Mouse (Mus musculus) MEL (cell line): Measurements from ENCODE around the gene Ptcra.

Experiments
- CHD2 ChIP-seq: IDR thresholded peaks from 2 replicates; pipeline ENCODE4 v1.6.1; 2011; ENCODE audit warnings: low read length, improper control_type of control experiment
- CTCF ChIP-seq, 3 experiments: IDR thresholded peaks in 2 of 3; conservative IDR thresholded peaks in 1 of 3; 2 replicates each; pipeline ENCODE4 v1.5.1; 2011 to 2012; ENCODE audit warnings: low read length in 3 of 3, low read depth in 2 of 3, mild to moderate bottlenecking in 2 of 3, improper control_type of control experiment in 1 of 3, inconsistent platforms in 1 of 3, mixed read lengths in 1 of 3, moderate library complexity in 1 of 3; ENCODE audit not compliant: control insufficient read depth in 1 of 3, insufficient read depth in 1 of 3, poor library complexity in 1 of 3, severe bottlenecking in 1 of 3
- EP300 ChIP-seq, 2 experiments: IDR thresholded peaks; 2 replicates each; pipeline ENCODE4 v1.6.1; 2011; ENCODE audit warnings: improper control_type of control experiment in 2 of 2, low read length in 2 of 2, low read depth in 1 of 2, mild to moderate bottlenecking in 1 of 2
- JUND ChIP-seq: IDR thresholded peaks from 2 replicates; pipeline ENCODE4 v1.6.1; 2011; ENCODE audit warnings: low read depth, mild to moderate bottlenecking, improper control_type of control experiment, low read length
- MAX ChIP-seq: IDR thresholded peaks from 2 replicates; pipeline ENCODE4 v1.6.1; 2011; ENCODE audit warnings: low read length, improper control_type of control experiment
- TBP ChIP-seq: IDR thresholded peaks from 2 replicates; pipeline ENCODE4 v1.8.0; 2011; ENCODE audit warnings: low read depth, low read length, improper control_type of control experiment
- ZMIZ1 ChIP-seq: IDR thresholded peaks from 2 replicates; pipeline ENCODE4 v1.6.1; 2012; ENCODE audit warnings: low read depth, mild to moderate bottlenecking, inconsistent platforms, low read length, improper control_type of control experiment, moderate library complexity
- ZNF384 ChIP-seq: IDR thresholded peaks from 2 replicates; pipeline ENCODE4 v1.6.1; 2012; ENCODE audit warnings: low read depth, mild to moderate bottlenecking, inconsistent platforms, low read length, improper control_type of control experiment

GRCm38 (mm10) chr17:46749282-46749681 lies 14.2 kb downstream of the Ptcra start:
- no peak for TF ChIP-seq CTCF (IDR thresholded peaks at IDR 0.05 in 2 of 3, conservative IDR thresholded peaks at IDR 0.05 in 1 of 3; ENCODE audit: control insufficient read depth in 1 of 3, insufficient read depth in 1 of 3, low read depth in 2 of 3, low read length in 3 of 3, poor library complexity in 1 of 3, severe bottlenecking in 1 of 3)
- TF ChIP-seq JUND, result no peak
- TF ChIP-seq CHD2, result no peak
- TF ChIP-seq ZMIZ1, result no peak
- TF ChIP-seq EP300 (IDR thresholded peaks at IDR 0.05; ENCODE audit: low read depth in 1 of 2, low read length in 2 of 2), result no peak
- TF ChIP-seq MAX, result no peak
- TF ChIP-seq TBP, result no peak
- no peak for TF ChIP-seq ZNF384
